ENCODE assay signal across 17 mouse cellular contexts in genomic region chr11:75108909-75109308, GRCm38 (mm10).
"Had no signal": no experiment of that assay in that cellular context is flagged by ENCODE, and none has a peak within 500 bp of the region (broad histone marks: within the 10 kb centered on the region; RNA-seq: fewer than 3 reads in every experiment).

No protein-coding gene starts in this region.

- H3K27me3 ChIP-seq: limb, embryonic 12.5 days; liver, embryonic 15.5 days; neural tube, embryonic 15.5 days had no signal

- H3K9me3 ChIP-seq: limb, embryonic 12.5 days; liver, embryonic 15.5 days; midbrain, embryonic 10.5 days; neural tube, embryonic 15.5 days had no signal

- H3K4me3 ChIP-seq: layer of hippocampus, adult 2 months; limb, embryonic 12.5 days; liver, embryonic 15.5 days; midbrain, embryonic 10.5 days; myocyte; neural tube, embryonic 15.5 days had no signal

- H3K36me3 ChIP-seq: liver, embryonic 15.5 days; neural tube, embryonic 15.5 days had no signal

- H3K4me2 ChIP-seq: limb, embryonic 12.5 days; liver, embryonic 11.5 days; liver, embryonic 15.5 days; neural tube, embryonic 15.5 days had no signal

- H3K4me1 ChIP-seq: limb, embryonic 12.5 days; liver, embryonic 15.5 days; midbrain, embryonic 10.5 days; neural tube, embryonic 15.5 days had no signal

- H3K27ac ChIP-seq: layer of hippocampus, adult 2 months; limb, embryonic 12.5 days; liver, embryonic 15.5 days; midbrain, embryonic 10.5 days; neural tube, embryonic 15.5 days had no signal

- H3K9ac ChIP-seq: limb, embryonic 12.5 days; liver, embryonic 15.5 days; neural tube, embryonic 15.5 days had no signal

- ATAC-seq: lung, postnatal 0 days had no signal

- DNase-seq: kidney, postnatal 10 days; kidney, postnatal 4 days; lung, adult 2 months; lung, postnatal 4 days; midbrain, embryonic 14.5 days; right cerebral cortex, adult 18-20 months; right cerebral cortex, postnatal 25 days; thymus, adult 18-20 months; thymus, postnatal 14 days had no signal
